Mouse (Mus musculus): ENCODE measurements at regions not wholly inside any gene's neighbourhood (a gene's known extent, or its start where the extent isn't known, plus 50 kb on each side); places are given as distances from the start of the nearest gene placed in this dataset.
A peak's percentile ranks its signal among the peaks of the same experiment; 100 is the strongest.

DNA sequence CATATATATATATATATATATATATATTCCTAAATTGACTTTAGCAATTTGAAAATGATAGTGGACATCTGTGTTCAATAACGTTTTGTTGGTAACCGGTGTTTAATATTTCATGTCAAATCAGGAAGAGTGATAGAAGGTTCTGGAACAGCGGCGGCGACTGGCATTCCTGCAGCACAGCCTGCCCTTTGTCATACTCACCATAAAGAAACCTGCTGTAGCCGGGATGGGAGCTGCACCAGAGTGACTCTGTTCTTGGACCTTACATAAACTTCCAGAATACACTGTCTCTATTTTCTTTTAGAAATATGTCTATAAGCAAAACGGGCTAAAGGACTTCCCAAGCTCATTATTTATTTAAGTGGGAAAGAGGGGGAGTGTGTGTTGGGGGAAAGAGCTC, 731.5 kb downstream of the Egfem1 start:
- Histone ChIP-seq H3K36me3 (no peaks in the 10 kb centered on the region), H3K27ac (ENCODE audit: poor library complexity, severe bottlenecking) (no peak overlapping the region), H3K4me3 (no peak overlapping the region), H3K9me3 (replicated peaks) (no peaks in the 10 kb centered on the region), H3K4me1 (replicated peaks) (no peaks in the 10 kb centered on the region), H3K9ac (no peak overlapping the region), H3K27me3 (replicated peaks) (no peaks in the 10 kb centered on the region), H3K4me2 (no peak overlapping the region)
- 57% methylated on average over 7 of the region's 7 CpGs for WGBS
- no peak for ATAC-seq (ENCODE audit: insufficient number of reproducible peaks, low FRiP score)

DNA sequence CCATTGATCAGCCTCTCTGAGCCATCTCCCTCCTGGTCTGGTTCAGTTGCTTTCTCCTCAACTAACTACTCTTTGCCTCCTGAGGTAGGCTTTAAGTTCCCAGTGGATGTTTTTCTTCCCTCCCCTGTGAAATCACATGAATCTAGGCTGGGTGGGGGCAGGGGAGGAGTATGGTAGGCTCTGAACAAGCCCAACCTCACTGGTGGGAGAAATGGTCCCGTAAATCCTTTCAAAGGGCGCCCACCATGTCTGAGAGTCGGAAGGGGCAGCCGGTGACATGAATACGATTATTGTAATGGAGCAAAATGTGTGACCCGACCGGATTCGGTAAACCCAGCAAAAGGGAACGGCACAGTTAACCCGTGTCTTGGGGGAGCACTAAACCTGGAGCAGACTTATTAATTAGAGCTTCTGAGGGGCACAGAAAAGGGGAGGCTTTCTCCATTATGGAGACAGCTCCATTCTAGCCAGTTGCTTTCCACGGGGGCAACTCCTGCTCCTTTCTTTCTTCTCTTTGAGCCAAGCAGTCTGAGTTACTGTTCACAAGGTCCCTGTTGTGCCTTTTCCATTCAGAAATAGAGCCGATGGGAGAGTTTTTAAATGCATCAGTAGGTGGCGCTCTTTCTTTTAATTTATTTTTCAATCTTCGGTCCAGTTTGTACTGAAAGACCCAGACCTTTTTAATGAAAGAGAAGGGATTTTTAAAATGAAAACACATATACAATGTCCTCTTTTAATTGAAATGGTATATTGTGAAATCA, 730.8 kb downstream of the Egfem1 start:
- no peaks in the 10 kb centered on the region for H3K27me3 ChIP-seq (replicated peaks)
- peak overlapping the region; percentile 24; the same call in 1 of the 2 replicates for H3K4me2 ChIP-seq
- no peak overlapping the region for H3K4me3 ChIP-seq
- no peaks in the 10 kb centered on the region for H3K36me3 ChIP-seq
- H3K4me1 ChIP-seq (replicated peaks): no peaks in the 10 kb centered on the region
- no peak overlapping the region for H3K27ac ChIP-seq (ENCODE audit: poor library complexity, severe bottlenecking)
- WGBS: 48% methylated on average over 14 of the region's 14 CpGs
- no peak for ATAC-seq (ENCODE audit: insufficient number of reproducible peaks, low FRiP score)
- no peaks in the 10 kb centered on the region for H3K9me3 ChIP-seq (replicated peaks)
- no peak overlapping the region for H3K9ac ChIP-seq

DNA sequence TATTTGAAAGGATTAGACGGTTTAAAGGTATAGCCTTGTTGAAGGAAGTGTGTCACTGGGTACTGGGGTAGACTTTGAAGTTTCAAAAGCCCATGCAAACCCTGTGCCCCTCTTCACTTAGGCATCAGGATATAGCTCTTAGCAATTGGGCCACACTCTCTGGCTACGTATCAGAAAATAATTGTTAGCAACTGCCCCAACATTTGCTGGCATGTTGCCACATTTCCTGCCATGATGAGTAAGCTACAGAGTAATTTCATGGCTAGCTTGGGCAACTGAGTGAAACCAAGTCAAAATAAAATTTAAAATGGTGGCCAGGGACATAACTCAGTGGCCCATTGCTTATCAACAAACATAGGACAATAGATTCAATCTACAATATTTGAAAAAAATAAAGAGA, 724.2 kb downstream of the Egfem1 start:
- Histone ChIP-seq H3K4me2 (no peak overlapping the region), H3K4me1 (replicated peaks) (no peaks in the 10 kb centered on the region), H3K4me3 (no peak overlapping the region), H3K9me3 (replicated peaks) (no peaks in the 10 kb centered on the region), H3K36me3 (no peaks in the 10 kb centered on the region), H3K27me3 (replicated peaks) (no peaks in the 10 kb centered on the region), H3K27ac (ENCODE audit: poor library complexity, severe bottlenecking) (no peak overlapping the region), H3K9ac (no peak overlapping the region)
- ATAC-seq (ENCODE audit: insufficient number of reproducible peaks, low FRiP score): no peak
- WGBS: 77% methylated on average over 2 of the region's 2 CpGs

DNA sequence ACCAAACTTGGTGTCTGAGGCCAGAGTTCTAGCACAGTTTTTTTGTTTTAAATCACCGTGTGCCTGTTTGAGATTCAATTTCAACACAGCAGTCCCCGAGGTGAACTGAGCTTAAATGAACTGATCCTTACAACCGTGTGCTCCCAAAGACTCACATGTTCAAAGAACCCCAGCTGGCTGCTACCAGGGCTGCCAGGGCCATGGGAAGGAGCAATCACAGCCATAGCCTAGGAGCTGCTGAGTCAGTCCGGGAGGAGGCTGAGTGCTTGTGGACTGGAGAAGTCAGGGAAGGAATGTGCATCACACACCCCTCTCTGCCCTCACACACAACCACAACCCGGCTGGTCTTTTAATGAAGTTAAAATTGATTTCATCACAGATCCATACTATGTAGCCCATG, 721.6 kb downstream of the Egfem1 start:
- no peak for ATAC-seq (ENCODE audit: insufficient number of reproducible peaks, low FRiP score)
- no peaks in the 10 kb centered on the region for H3K36me3 ChIP-seq
- H3K4me2 ChIP-seq: no peak overlapping the region

DNA sequence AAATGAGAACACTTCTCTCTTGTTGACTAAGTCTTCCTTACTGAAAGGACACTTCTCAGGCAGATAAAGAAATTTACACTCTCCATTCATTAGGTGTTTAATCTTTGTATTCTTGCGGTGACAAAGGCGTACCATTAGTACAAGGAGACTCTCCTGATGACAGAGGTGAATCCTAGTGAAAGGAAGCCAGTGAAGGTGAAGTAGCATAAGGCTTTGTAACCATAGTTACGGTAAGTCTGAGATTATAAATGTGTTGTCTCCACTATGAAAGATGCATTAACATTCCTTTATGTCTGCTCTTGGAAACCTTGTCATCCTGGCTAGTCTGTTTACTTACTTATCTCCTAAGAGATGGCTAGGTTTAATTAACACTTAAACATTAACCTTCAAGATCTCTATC, 719.3 kb downstream of the Egfem1 start:
- WGBS: 77% methylated on average over 3 of the region's 3 CpGs
- H3K4me2 ChIP-seq: no peak overlapping the region
- H3K9ac ChIP-seq: no peak overlapping the region
- no peaks in the 10 kb centered on the region for H3K27me3 ChIP-seq (replicated peaks)
- ATAC-seq (ENCODE audit: insufficient number of reproducible peaks, low FRiP score): no peak
- no peaks in the 10 kb centered on the region for H3K36me3 ChIP-seq
- H3K9me3 ChIP-seq (replicated peaks): no peaks in the 10 kb centered on the region
- no peak overlapping the region for H3K27ac ChIP-seq (ENCODE audit: poor library complexity, severe bottlenecking)
- no peak overlapping the region for H3K4me3 ChIP-seq
- no peaks in the 10 kb centered on the region for H3K4me1 ChIP-seq (replicated peaks)

More for the DNA sequence above, 721.6 kb downstream of the Egfem1 start:
- Histone ChIP-seq H3K4me1 (replicated peaks) (no peaks in the 10 kb centered on the region), H3K27me3 (replicated peaks) (no peaks in the 10 kb centered on the region), H3K4me3 (no peak overlapping the region), H3K9ac (no peak overlapping the region), H3K9me3 (replicated peaks) (no peaks in the 10 kb centered on the region), H3K27ac (ENCODE audit: poor library complexity, severe bottlenecking) (no peak overlapping the region)
- 67% methylated on average over 5 of the region's 5 CpGs for WGBS

DNA sequence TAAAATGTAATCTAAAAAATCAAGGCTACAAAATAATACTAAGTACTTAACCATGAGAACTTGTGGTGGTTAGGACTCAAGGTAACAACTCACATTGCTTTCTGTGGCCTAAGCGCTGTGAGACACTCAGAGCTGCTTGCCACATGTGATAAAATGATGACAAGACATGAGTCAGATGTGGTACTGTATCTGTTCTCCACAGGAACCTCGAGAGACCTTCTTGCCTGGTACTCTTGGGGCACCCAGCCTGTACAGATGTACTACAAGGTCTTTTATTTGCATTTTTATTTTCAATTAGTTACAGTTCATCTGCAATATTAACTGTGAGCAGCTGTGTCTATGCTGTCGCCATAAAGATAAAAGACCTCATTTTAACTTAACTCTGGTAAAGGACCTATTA, 692.5 kb downstream of the Egfem1 start:
- H3K9me3 ChIP-seq (replicated peaks): no peaks in the 10 kb centered on the region
- no peak overlapping the region for H3K4me2 ChIP-seq
- 61% methylated on average over 3 of the region's 3 CpGs for WGBS
- H3K27me3 ChIP-seq (replicated peaks): no peaks in the 10 kb centered on the region
- no peaks in the 10 kb centered on the region for H3K4me1 ChIP-seq (replicated peaks)
- no peaks in the 10 kb centered on the region for H3K36me3 ChIP-seq
- ATAC-seq (ENCODE audit: insufficient number of reproducible peaks, low FRiP score): no peak
- no peak overlapping the region for H3K9ac ChIP-seq
- no peak overlapping the region for H3K4me3 ChIP-seq
- H3K27ac ChIP-seq (ENCODE audit: poor library complexity, severe bottlenecking): no peak overlapping the region

DNA sequence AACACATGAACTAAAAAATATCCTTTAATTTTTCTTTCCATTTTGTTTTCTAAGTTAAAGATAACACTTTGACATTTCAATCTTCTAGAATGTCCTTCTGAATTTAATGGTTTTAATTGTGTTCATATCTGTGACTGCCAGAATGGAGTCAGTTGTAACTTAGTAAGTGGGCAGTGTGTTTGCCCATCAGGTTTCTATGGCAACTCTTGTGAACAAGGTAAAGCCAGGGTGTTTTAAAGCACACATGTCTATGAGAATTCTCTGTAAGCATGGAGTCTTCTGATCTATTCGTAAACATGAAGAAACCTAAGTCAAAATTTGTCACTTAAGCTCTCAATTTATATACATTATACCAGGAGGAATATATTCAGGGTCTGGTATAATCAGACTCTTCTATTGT, 689.4 kb downstream of the Egfem1 start:
- H3K27me3 ChIP-seq (replicated peaks): no peaks in the 10 kb centered on the region
- no peaks in the 10 kb centered on the region for H3K36me3 ChIP-seq
- no peaks in the 10 kb centered on the region for H3K9me3 ChIP-seq (replicated peaks)
- no peak overlapping the region for H3K4me3 ChIP-seq
- H3K4me2 ChIP-seq: no peak overlapping the region
- H3K27ac ChIP-seq (ENCODE audit: poor library complexity, severe bottlenecking): no peak overlapping the region
- 80% methylated on average over 1 of the region's 1 CpGs for WGBS
- no peak overlapping the region for H3K9ac ChIP-seq
- H3K4me1 ChIP-seq (replicated peaks): no peaks in the 10 kb centered on the region
- ATAC-seq (ENCODE audit: insufficient number of reproducible peaks, low FRiP score): no peak

DNA sequence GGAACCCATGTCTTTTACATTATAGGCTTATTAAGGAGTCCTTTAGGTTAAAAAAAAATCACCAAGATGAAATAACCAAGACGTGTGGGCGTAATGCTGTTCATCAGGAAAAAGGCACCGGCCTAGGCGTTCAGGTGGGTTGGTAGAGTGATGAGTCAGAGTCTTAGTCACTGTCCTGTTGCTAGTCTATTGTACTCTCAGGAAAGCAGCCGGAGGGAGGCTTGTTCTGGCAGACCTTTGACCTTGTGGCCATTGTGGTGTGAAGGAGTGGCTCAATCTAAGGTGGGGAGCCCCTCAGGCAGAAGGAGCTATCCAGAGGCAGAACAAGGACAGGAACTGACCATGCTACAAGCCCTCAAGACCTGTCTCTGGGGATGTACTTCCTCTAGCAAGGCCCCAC, 686.8 kb downstream of the Egfem1 start:
- no peaks in the 10 kb centered on the region for H3K4me1 ChIP-seq (replicated peaks)
- no peak for ATAC-seq (ENCODE audit: insufficient number of reproducible peaks, low FRiP score)
- no peak overlapping the region for H3K4me2 ChIP-seq
- no peak overlapping the region for H3K9ac ChIP-seq
- H3K27ac ChIP-seq (ENCODE audit: poor library complexity, severe bottlenecking): no peak overlapping the region
- 77% methylated on average over 5 of the region's 5 CpGs for WGBS
- no peaks in the 10 kb centered on the region for H3K36me3 ChIP-seq
- H3K27me3 ChIP-seq (replicated peaks): no peaks in the 10 kb centered on the region
- H3K4me3 ChIP-seq: no peak overlapping the region
- no peaks in the 10 kb centered on the region for H3K9me3 ChIP-seq (replicated peaks)

DNA sequence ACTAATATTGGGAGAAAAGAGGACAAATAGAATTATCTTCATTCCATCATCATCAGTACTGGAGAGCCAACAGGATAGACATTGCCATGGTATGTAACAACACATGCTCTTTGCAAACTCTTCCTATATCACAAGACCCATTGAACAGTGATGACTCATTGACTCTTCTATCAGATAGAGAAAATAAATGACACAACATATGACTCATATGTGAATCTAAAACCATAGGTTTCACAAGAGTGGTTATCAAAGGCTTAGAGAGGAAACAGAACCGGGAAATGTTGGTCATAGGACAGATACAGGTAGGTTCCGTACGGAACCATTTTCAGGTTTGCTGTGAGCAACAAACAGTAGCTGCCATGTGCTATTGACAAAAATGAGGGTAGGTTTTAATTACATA, 682.2 kb downstream of the Egfem1 start:
- no peak overlapping the region for H3K27ac ChIP-seq (ENCODE audit: poor library complexity, severe bottlenecking)
- H3K9me3 ChIP-seq (replicated peaks): no peaks in the 10 kb centered on the region
- H3K27me3 ChIP-seq (replicated peaks): no peaks in the 10 kb centered on the region
- H3K4me3 ChIP-seq: no peak overlapping the region
- no peak overlapping the region for H3K9ac ChIP-seq
- H3K4me2 ChIP-seq: no peak overlapping the region
- 74% methylated on average over 3 of the region's 3 CpGs for WGBS
- no peak for ATAC-seq (ENCODE audit: insufficient number of reproducible peaks, low FRiP score)
- no peaks in the 10 kb centered on the region for H3K4me1 ChIP-seq (replicated peaks)
- H3K36me3 ChIP-seq: no peaks in the 10 kb centered on the region

DNA sequence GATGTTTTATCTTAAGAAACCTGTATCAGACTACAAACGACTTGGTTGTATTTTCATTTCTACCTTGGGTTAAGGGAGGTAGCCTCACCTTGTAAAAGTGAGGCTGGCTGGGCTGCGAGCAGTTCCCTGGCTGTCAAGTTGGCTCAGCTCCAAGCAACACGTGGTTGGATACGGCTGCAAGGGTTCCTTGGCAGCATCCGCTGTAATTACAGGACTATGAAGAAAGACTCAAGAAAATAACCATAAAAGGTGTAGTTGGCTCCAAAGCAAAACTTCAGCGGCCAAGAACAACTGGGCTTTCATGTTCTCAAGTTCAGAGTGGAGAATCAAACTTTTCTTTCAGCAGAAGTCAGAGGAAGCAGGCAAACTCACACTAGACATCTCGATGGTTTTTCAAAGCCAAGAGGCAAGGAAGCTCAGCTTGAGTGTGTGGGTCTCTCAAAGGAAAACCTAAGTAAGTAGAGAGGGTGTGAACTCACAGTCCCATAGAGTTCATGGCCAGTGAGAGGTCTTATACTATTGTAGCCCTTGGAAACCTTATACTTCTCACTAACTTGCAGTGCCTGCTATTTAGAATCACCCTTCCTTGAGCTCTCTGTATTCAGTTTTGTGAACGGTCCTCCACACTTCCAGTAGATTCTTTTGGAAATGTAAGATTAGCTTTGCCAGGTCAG, 676.1 kb downstream of the Egfem1 start:
- no peaks in the 10 kb centered on the region for H3K36me3 ChIP-seq
- no peak overlapping the region for H3K9ac ChIP-seq
- H3K4me1 ChIP-seq (replicated peaks): no peaks in the 10 kb centered on the region
- H3K4me2 ChIP-seq: no peak overlapping the region
- H3K4me3 ChIP-seq: no peak overlapping the region
- no peaks in the 10 kb centered on the region for H3K27me3 ChIP-seq (replicated peaks)
- no peaks in the 10 kb centered on the region for H3K9me3 ChIP-seq (replicated peaks)
- no peak for ATAC-seq (ENCODE audit: insufficient number of reproducible peaks, low FRiP score)
- 55% methylated on average over 8 of the region's 8 CpGs for WGBS
- H3K27ac ChIP-seq (ENCODE audit: poor library complexity, severe bottlenecking): no peak overlapping the region
